In genomic region chr15:74179971-74180370, GRCm38 (mm10) we compare ENCODE assay signal across 9 mouse cellular contexts.
DNase-seq lines count a peak whose midpoint lies in the region; ATAC-seq lines count a peak whose summit lies in the region.
"Had no signal": no experiment of that assay in that cellular context is flagged by ENCODE, and none has a peak within 500 bp of the region (broad histone marks: within the 10 kb centered on the region; RNA-seq: fewer than 3 reads in every experiment).

No protein-coding gene starts in this region.

- H3K9me3 ChIP-seq in hindbrain, embryonic 10.5 days, result no peaks in the 10 kb centered on the region
- no peaks in the 10 kb centered on the region for H3K9me3 ChIP-seq in hindbrain, embryonic 13.5 days
- no peaks in the 10 kb centered on the region for H3K9me3 ChIP-seq in midbrain, embryonic 10.5 days (replicated peaks)
- no peaks in the 10 kb centered on the region for H3K9me3 ChIP-seq in midbrain, embryonic 15.5 days
- no peaks in the 10 kb centered on the region for H3K9me3 ChIP-seq in midbrain, embryonic 13.5 days
- H3K9me3 ChIP-seq in heart, embryonic 11.5 days (replicated peaks; ENCODE audit: control insufficient read depth, low read length), result no peaks in the 10 kb centered on the region
- H3K9me3 ChIP-seq: limb, embryonic 13.5 days had no signal

- 36% methylated on average over 6 of the region's 6 CpGs for WGBS in hindbrain, embryonic 10.5 days
- WGBS in hindbrain, embryonic 13.5 days, result 31% methylated on average over 6 of the region's 6 CpGs
- 39% methylated on average over 6 of the region's 6 CpGs for WGBS in midbrain, embryonic 10.5 days
- 26% methylated on average over 6 of the region's 6 CpGs for WGBS in midbrain, embryonic 15.5 days
- WGBS in midbrain, embryonic 13.5 days, result 31% methylated on average over 6 of the region's 6 CpGs
- WGBS in heart, embryonic 11.5 days (ENCODE audit: insufficient replicate concordance), result 30% methylated on average over 6 of the region's 6 CpGs

- H3K4me1 ChIP-seq in hindbrain, embryonic 10.5 days (replicated peaks), result peaks cover 49% of the 10 kb centered on the region
- peaks cover 39% of the 10 kb centered on the region for H3K4me1 ChIP-seq in hindbrain, embryonic 13.5 days (replicated peaks)
- peaks cover 47% of the 10 kb centered on the region for H3K4me1 ChIP-seq in midbrain, embryonic 10.5 days
- H3K4me1 ChIP-seq in midbrain, embryonic 15.5 days, result peaks cover 27% of the 10 kb centered on the region
- H3K4me1 ChIP-seq in midbrain, embryonic 13.5 days (replicated peaks), result peaks cover 43% of the 10 kb centered on the region
- 0 out of 2 replicates have a peak, but pooled peaks cover 3% of the 10 kb centered on the region for H3K4me1 ChIP-seq in heart, embryonic 11.5 days (ENCODE audit: control insufficient read depth, insufficient read depth, low read length)
- H3K4me1 ChIP-seq: limb, embryonic 13.5 days had no signal

- H3K36me3 ChIP-seq in hindbrain, embryonic 10.5 days, result no peaks in the 10 kb centered on the region
- H3K36me3 ChIP-seq in hindbrain, embryonic 13.5 days, result no peaks in the 10 kb centered on the region
- H3K36me3 ChIP-seq in midbrain, embryonic 10.5 days, result no peaks in the 10 kb centered on the region
- H3K36me3 ChIP-seq in midbrain, embryonic 15.5 days (replicated peaks), result no peaks in the 10 kb centered on the region
- no peaks in the 10 kb centered on the region for H3K36me3 ChIP-seq in midbrain, embryonic 13.5 days
- H3K36me3 ChIP-seq in heart, embryonic 11.5 days (ENCODE audit: control insufficient read depth, insufficient read depth, low read length), result no peaks in the 10 kb centered on the region
- H3K36me3 ChIP-seq: limb, embryonic 13.5 days had no signal

- peak; percentile 40 for DNase-seq in hindbrain, embryonic 10.5 days (ENCODE audit: low spot score)
- no peak for DNase-seq in midbrain, embryonic 10.5 days (ENCODE audit: low spot score)
- peak; percentile 41 for DNase-seq in R1 (ENCODE audit: low read depth, low spot score)
- DNase-seq: kidney, postnatal 10 days had no signal

- H3K27me3 ChIP-seq in hindbrain, embryonic 10.5 days (ENCODE audit: insufficient read depth, poor library complexity, severe bottlenecking), result no peaks in the 10 kb centered on the region
- H3K27me3 ChIP-seq in hindbrain, embryonic 13.5 days, result peaks cover 2% of the 10 kb centered on the region; the same call in 1 of the 2 replicates
- H3K27me3 ChIP-seq in midbrain, embryonic 10.5 days (ENCODE audit: low read depth, poor library complexity, severe bottlenecking), result no peaks in the 10 kb centered on the region
- no peaks in the 10 kb centered on the region for H3K27me3 ChIP-seq in midbrain, embryonic 15.5 days (replicated peaks)
- H3K27me3 ChIP-seq in midbrain, embryonic 13.5 days, result no peaks in the 10 kb centered on the region
- H3K27me3 ChIP-seq in heart, embryonic 11.5 days (ENCODE audit: control insufficient read depth, insufficient read depth, low read length), result no peaks in the 10 kb centered on the region

- H3K27ac ChIP-seq in hindbrain, embryonic 10.5 days, result no peak overlapping the region
- H3K27ac ChIP-seq in hindbrain, embryonic 13.5 days, result no peak overlapping the region
- H3K27ac ChIP-seq in midbrain, embryonic 10.5 days (replicated peaks), result peak overlapping the region; percentile 74
- no peak overlapping the region for H3K27ac ChIP-seq in midbrain, embryonic 15.5 days
- peak overlapping the region; percentile 42 for H3K27ac ChIP-seq in midbrain, embryonic 13.5 days
- no peak overlapping the region for H3K27ac ChIP-seq in heart, embryonic 11.5 days (ENCODE audit: low read depth, low read length)
- H3K27ac ChIP-seq: limb, embryonic 13.5 days had no signal

- H3K4me2 ChIP-seq in hindbrain, embryonic 13.5 days, result no peak overlapping the region
- H3K4me2 ChIP-seq in midbrain, embryonic 15.5 days, result no peak overlapping the region
- H3K4me2 ChIP-seq in midbrain, embryonic 13.5 days (replicated peaks), result no peak overlapping the region
- no peak overlapping the region for H3K4me2 ChIP-seq in heart, embryonic 11.5 days
- H3K4me2 ChIP-seq: limb, embryonic 13.5 days had no signal

- ATAC-seq in hindbrain, embryonic 13.5 days (ENCODE audit: low FRiP score), result no peak
- no peak for ATAC-seq in midbrain, embryonic 15.5 days (replicated peaks)
- ATAC-seq in midbrain, embryonic 13.5 days, result no peak
- ATAC-seq in heart, embryonic 11.5 days (replicated peaks; ENCODE audit: insufficient number of reproducible peaks, low FRiP score, low TSS enrichment), result no peak

- no peak overlapping the region for H3K4me3 ChIP-seq in hindbrain, embryonic 10.5 days
- H3K4me3 ChIP-seq in hindbrain, embryonic 13.5 days, result no peak overlapping the region
- no peak overlapping the region for H3K4me3 ChIP-seq in midbrain, embryonic 10.5 days
- H3K4me3 ChIP-seq in midbrain, embryonic 15.5 days, result no peak overlapping the region
- H3K4me3 ChIP-seq in midbrain, embryonic 13.5 days (replicated peaks), result no peak overlapping the region
- no peak overlapping the region for H3K4me3 ChIP-seq in heart, embryonic 11.5 days (ENCODE audit: low read depth, low read length)
- H3K4me3 ChIP-seq: limb, embryonic 13.5 days had no signal

- H3K9ac ChIP-seq in hindbrain, embryonic 13.5 days, result no peak overlapping the region
- H3K9ac ChIP-seq in midbrain, embryonic 15.5 days, result no peak overlapping the region
- H3K9ac ChIP-seq in midbrain, embryonic 13.5 days (replicated peaks), result no peak overlapping the region
- H3K9ac ChIP-seq in heart, embryonic 11.5 days (ENCODE audit: low read depth, low read length), result no peak overlapping the region
- H3K9ac ChIP-seq: limb, embryonic 13.5 days had no signal

Comparison
In these comparisons a context has a peak if more than half of its experiments do, and no peak if none do; other contexts are left out.
1. H3K27ac ChIP-seq: peak in midbrain, embryonic 10.5 days (single experiment) and midbrain, embryonic 13.5 days (single experiment); none in hindbrain, embryonic 10.5 days (single experiment), hindbrain, embryonic 13.5 days (single experiment), midbrain, embryonic 15.5 days (single experiment) and heart, embryonic 11.5 days (single experiment).